Comparison of ENCODE assay signal across 39 mouse cellular contexts in the genomic region with DNA sequence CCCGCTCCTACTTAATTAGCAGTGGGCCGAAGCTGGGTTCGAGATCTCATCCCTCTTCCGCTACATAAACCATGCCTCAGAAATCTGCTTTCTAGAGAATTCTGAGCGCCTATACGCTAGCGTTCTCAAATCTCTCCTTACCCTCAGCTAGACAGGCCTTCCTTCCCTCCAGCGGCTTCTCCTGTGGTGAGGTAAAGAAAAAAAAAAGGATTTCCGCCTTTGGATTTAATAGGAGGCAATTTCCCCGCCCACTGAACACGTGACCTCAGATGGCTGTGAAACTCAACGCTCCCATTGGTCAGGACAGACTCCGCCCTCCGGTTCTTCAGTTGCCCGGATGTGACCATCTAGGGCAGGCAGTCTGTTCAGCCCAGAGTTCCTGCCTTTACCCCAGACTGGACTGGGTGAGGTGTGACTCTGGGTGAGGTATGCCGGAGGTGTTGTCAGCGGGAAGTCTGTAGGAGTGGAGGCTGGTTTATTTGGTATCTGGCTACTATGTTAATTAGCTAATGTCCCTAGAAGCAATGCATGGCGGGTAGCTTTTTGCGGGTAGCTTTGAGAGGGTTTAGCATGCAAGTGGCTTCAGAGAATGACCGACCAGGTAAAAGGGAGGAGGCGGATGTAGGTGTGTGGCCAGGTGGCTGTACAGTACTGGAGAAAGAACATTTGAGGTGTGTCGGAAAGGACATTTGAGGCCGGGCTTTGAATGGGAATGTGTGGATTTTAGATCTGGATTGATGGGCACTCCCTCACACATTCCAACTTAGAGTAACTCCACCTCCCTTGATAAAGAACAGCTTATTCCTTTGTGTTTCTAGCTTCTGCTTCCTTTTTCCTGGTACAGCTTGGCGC. TPM values are rescaled to one million over a fixed set of nuclear protein-coding genes. Genes with fewer than 3 reads are reported as not detected.
DNase-seq lines count a peak whose midpoint lies in the region; ATAC-seq and TF ChIP-seq lines count a peak whose summit lies in the region.
"Had no signal": no experiment of that assay in that cellular context is flagged by ENCODE, and none has a peak within 500 bp of the region (broad histone marks: within the 10 kb centered on the region; RNA-seq: fewer than 3 reads in every experiment).

No protein-coding gene starts in this region.

- H3K27me3 ChIP-seq in E14TG2a.4 (ENCODE audit: insufficient read depth, low read length), result no peaks in the 10 kb centered on the region
- no peaks in the 10 kb centered on the region for H3K27me3 ChIP-seq in stomach, embryonic 16.5 days (ENCODE audit: control insufficient read depth, insufficient read depth, low read length)
- no peaks in the 10 kb centered on the region for H3K27me3 ChIP-seq in forebrain, embryonic 14.5 days (replicated peaks; ENCODE audit: control insufficient read depth, insufficient read depth, low read length)
- H3K27me3 ChIP-seq in forebrain, embryonic 10.5 days (ENCODE audit: poor library complexity, severe bottlenecking), result no peaks in the 10 kb centered on the region
- H3K27me3 ChIP-seq: heart, embryonic 12.5 days; limb, embryonic 13.5 days; liver, embryonic 12.5 days; midbrain, embryonic 13.5 days; neural tube, embryonic 13.5 days; Patski had no signal

- peaks cover 7% of the 10 kb centered on the region; the same call in 1 of the 2 replicates for H3K4me1 ChIP-seq in E14TG2a.4 (replicated peaks; ENCODE audit: low read depth, low read length)
- H3K4me1 ChIP-seq in stomach, embryonic 16.5 days (ENCODE audit: control insufficient read depth, insufficient read depth, low read length), result peaks cover 1% of the 10 kb centered on the region; the same call in 1 of the 2 replicates
- H3K4me1 ChIP-seq in forebrain, embryonic 14.5 days (ENCODE audit: control insufficient read depth, insufficient read depth, low read length), result no peaks in the 10 kb centered on the region
- H3K4me1 ChIP-seq in forebrain, embryonic 10.5 days, result no peaks in the 10 kb centered on the region
- H3K4me1 ChIP-seq: heart, embryonic 12.5 days; limb, embryonic 13.5 days; liver, embryonic 12.5 days; midbrain, embryonic 13.5 days; neural tube, embryonic 13.5 days had no signal

- H3K4me2 ChIP-seq in stomach, embryonic 16.5 days (ENCODE audit: low read depth, low read length), result no peak overlapping the region
- H3K4me2 ChIP-seq in forebrain, embryonic 14.5 days (ENCODE audit: low read length), result no peak overlapping the region
- H3K4me2 ChIP-seq: heart, embryonic 12.5 days; limb, embryonic 13.5 days; liver, embryonic 12.5 days; midbrain, embryonic 13.5 days; neural tube, embryonic 13.5 days had no signal

- H3K9ac ChIP-seq in stomach, embryonic 16.5 days (ENCODE audit: low read length), result no peak overlapping the region
- no peak overlapping the region for H3K9ac ChIP-seq in forebrain, embryonic 14.5 days (ENCODE audit: low read length)
- H3K9ac ChIP-seq: heart, embryonic 12.5 days; limb, embryonic 13.5 days; liver, embryonic 12.5 days; midbrain, embryonic 13.5 days; neural tube, embryonic 13.5 days had no signal

- peak; percentile 94 for ATAC-seq in stomach, embryonic 16.5 days (ENCODE audit: insufficient read depth, low FRiP score)
- ATAC-seq in forebrain, embryonic 14.5 days, result no peak
- ATAC-seq: forebrain, embryonic 16.5 days; hindbrain, embryonic 16.5 days; liver, embryonic 12.5 days; midbrain, embryonic 13.5 days; Patski had no signal

- WGBS in large intestine, adult 2 months, result 67% methylated on average over 24 of the region's 24 CpGs
- 87% methylated on average over 24 of the region's 24 CpGs for WGBS in stomach, embryonic 16.5 days
- 97% methylated on average over 24 of the region's 24 CpGs for WGBS in forebrain, embryonic 14.5 days
- 94% methylated on average over 24 of the region's 24 CpGs for WGBS in forebrain, embryonic 10.5 days

- peak overlapping the region; percentile 50 for H3K27ac ChIP-seq in stomach, embryonic 16.5 days (ENCODE audit: low read length)
- no peak overlapping the region for H3K27ac ChIP-seq in forebrain, embryonic 14.5 days (ENCODE audit: low read depth, low read length)
- H3K27ac ChIP-seq in forebrain, embryonic 10.5 days, result no peak overlapping the region
- H3K27ac ChIP-seq: heart, adult 2 months; left cerebral cortex, adult 2 months; limb, embryonic 13.5 days; liver, embryonic 12.5 days; macrophage; midbrain, embryonic 13.5 days; neural tube, embryonic 13.5 days had no signal

- intact Hi-C loops in left cerebral cortex, postnatal 36 days (cut with DNase I), result no loop called here

- H3K36me3 ChIP-seq in E14TG2a.4 (ENCODE audit: insufficient read depth, low read length), result no peaks in the 10 kb centered on the region
- no peaks in the 10 kb centered on the region for H3K36me3 ChIP-seq in stomach, embryonic 16.5 days (ENCODE audit: control insufficient read depth, insufficient read depth, low read length)
- no peaks in the 10 kb centered on the region for H3K36me3 ChIP-seq in forebrain, embryonic 14.5 days (ENCODE audit: control insufficient read depth, insufficient read depth, low read length)
- no peaks in the 10 kb centered on the region for H3K36me3 ChIP-seq in forebrain, embryonic 10.5 days (replicated peaks)
- H3K36me3 ChIP-seq: heart, embryonic 12.5 days; limb, embryonic 13.5 days; liver, embryonic 12.5 days; midbrain, embryonic 13.5 days; neural tube, embryonic 13.5 days had no signal

- no peak for TF ChIP-seq CTCF in E14TG2a.4 (conservative IDR thresholded peaks at IDR 0.05; ENCODE audit: low read length)

- peak overlapping the region; percentile 21; the same call in 1 of the 2 replicates for H3K4me3 ChIP-seq in E14TG2a.4 (replicated peaks; ENCODE audit: low read length)
- H3K4me3 ChIP-seq in stomach, embryonic 16.5 days (replicated peaks; ENCODE audit: low read length), result no peak overlapping the region
- no peak overlapping the region for H3K4me3 ChIP-seq in forebrain, embryonic 14.5 days (ENCODE audit: low read depth, low read length)
- H3K4me3 ChIP-seq in forebrain, embryonic 10.5 days, result no peak overlapping the region
- H3K4me3 ChIP-seq: heart, adult 2 months; heart, embryonic 12.5 days; left cerebral cortex, adult 2 months; limb, embryonic 13.5 days; liver, embryonic 12.5 days; midbrain, embryonic 13.5 days; neural tube, embryonic 13.5 days had no signal

- no peaks in the 10 kb centered on the region for H3K9me3 ChIP-seq in E14TG2a.4 (ENCODE audit: low read length)
- H3K9me3 ChIP-seq in stomach, embryonic 16.5 days (replicated peaks; ENCODE audit: control insufficient read depth, low read length), result no peaks in the 10 kb centered on the region
- H3K9me3 ChIP-seq in forebrain, embryonic 14.5 days (replicated peaks; ENCODE audit: control insufficient read depth, low read length), result no peaks in the 10 kb centered on the region
- no peaks in the 10 kb centered on the region for H3K9me3 ChIP-seq in forebrain, embryonic 10.5 days
- H3K9me3 ChIP-seq: heart, embryonic 12.5 days; limb, embryonic 13.5 days; liver, embryonic 12.5 days; midbrain, embryonic 13.5 days; neural tube, embryonic 13.5 days had no signal

- DNase-seq in ES-CJ7 (ENCODE audit: low read depth, low spot score), result peak; percentile 87
- peak; percentile 51 for DNase-seq in large intestine, adult 2 months (ENCODE audit: low read depth, low spot score)
- no peak for DNase-seq in thymus, postnatal 4 days
- no peak for DNase-seq in forebrain, embryonic 14.5 days (ENCODE audit: low spot score)
- no peak for DNase-seq in forebrain, embryonic 10.5 days (ENCODE audit: extremely low spot score, low spot score)
- DNase-seq in left cerebral cortex, postnatal 36 days (ENCODE audit: low spot score in 2 of 2), result no peak
- DNase-seq: adrenal gland, postnatal 10 days; B cell, adult 2 months; cerebellum, adult 11 months; cerebellum, adult 9-10 months; cerebellum, postnatal 36 days; heart, adult 2 months; kidney, adult 9 months; kidney, postnatal 14 days; right cerebral cortex, postnatal 4 days had no signal

RNA-seq across cellular contexts. Expression of gene AI481877, which starts 20.9 kb away (rescaled TPM):
- 0.04 TPM in 1 of 2 replicates, not detected in the other for polyA plus RNA-seq in large intestine, adult 2 months (2012; rRNA removed)
- 0.15 and 0.19 TPM in 2 replicates for polyA plus RNA-seq in stomach, embryonic 16.5 days (2015; fragmentation: Nextera tagmentation; extraction: Ambion mirVana)
- not detected in 2 replicates for polyA plus RNA-seq in forebrain, embryonic 14.5 days (2014; fragmentation: Nextera tagmentation; extraction: Ambion mirVana)
- not detected in 2 replicates for polyA plus RNA-seq in forebrain, embryonic 10.5 days (2016; fragmentation: Nextera tagmentation; extraction: Ambion mirVana)
- not detected for total RNA-seq in left cerebral cortex, postnatal 36 days (2021)
- total RNA-seq: gastrocnemius, adult 8-10 months; gastrocnemius, postnatal 4 days; heart, adult 2 months; layer of hippocampus, adult 18-20 months; layer of hippocampus, postnatal 14 days; left cerebral cortex, adult 2 months; left cerebral cortex, postnatal 25 days; megakaryocyte-erythroid progenitor cell, adult 5-6 weeks; MEL had no signal
- polyA plus RNA-seq: embryonic facial prominence, embryonic 11.5 days; forebrain, embryonic 16.5 days; heart, adult 2 months; heart, embryonic 12.5 days; heart, postnatal 0 days; hindbrain, embryonic 11.5 days; intestine, embryonic 14.5 days; limb, embryonic 13.5 days; liver, embryonic 12.5 days; macrophage; neural tube, embryonic 13.5 days; urinary bladder, adult 2 months had no signal

Comparison
In these comparisons a context has a peak if more than half of its experiments do, and no peak if none do; other contexts are left out.
1. DNase-seq: peak in ES-CJ7 (single experiment) and large intestine, adult 2 months (single experiment); none in thymus, postnatal 4 days (single experiment), forebrain, embryonic 14.5 days (single experiment), forebrain, embryonic 10.5 days (single experiment) and left cerebral cortex, postnatal 36 days (0 of 2).